Mouse (Mus musculus): ENCODE data around the gene Lactb.

- no peak for TF ChIP-seq SIN3A (IDR thresholded peaks at IDR 0.05; ENCODE audit: low read length)
- TF ChIP-seq POLR2A (IDR thresholded peaks at IDR 0.05; ENCODE audit: control insufficient read depth in 1 of 2, insufficient read depth in 1 of 2, low read depth in 1 of 2, low read length in 2 of 2, poor library complexity in 1 of 2) = no peak
Measured at GRCm38 (mm10) chr9:66985377-66985776, 10.1 kb upstream of the Lactb start.
